Mouse (Mus musculus) T-cell, adult 66 days (primary cell): ENCODE data around the gene Trcg1. TPM values are rescaled to one million over a fixed set of nuclear protein-coding genes. Genes with fewer than 3 reads are reported as not detected.

Experiments used
- total RNA-seq, 2 experiments: library from RNA; stranded (reverse); gene quantifications; 3 replicates in 1 of 2; 4 replicates in 1 of 2; pipeline ENCODE4 v1.2.4; 2023

Trcg1 gene
- not detected for total RNA-seq

DNA sequence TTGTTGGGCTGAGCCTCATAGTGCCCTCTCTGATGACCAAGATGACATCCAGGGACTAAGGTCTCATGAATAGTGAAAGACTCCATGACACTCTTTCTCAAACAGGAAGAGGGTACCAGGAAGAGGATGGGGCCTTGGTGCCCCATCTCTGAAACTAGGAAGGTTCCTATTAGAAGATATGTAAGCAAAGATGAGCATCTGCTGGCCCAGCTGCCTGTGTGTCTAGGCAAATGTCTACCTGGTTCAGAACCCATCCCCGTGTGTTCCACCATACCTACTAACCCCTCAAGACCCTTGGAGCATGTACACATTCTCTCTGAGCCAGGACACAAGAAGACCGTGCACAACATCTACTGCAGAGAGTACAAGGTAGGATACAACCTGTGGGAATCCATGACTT is at the start of gene Trcg1:
Trcg1 (plus strand) TSS at position 301 of the 400 bp plus-strand sequence.

DNA sequence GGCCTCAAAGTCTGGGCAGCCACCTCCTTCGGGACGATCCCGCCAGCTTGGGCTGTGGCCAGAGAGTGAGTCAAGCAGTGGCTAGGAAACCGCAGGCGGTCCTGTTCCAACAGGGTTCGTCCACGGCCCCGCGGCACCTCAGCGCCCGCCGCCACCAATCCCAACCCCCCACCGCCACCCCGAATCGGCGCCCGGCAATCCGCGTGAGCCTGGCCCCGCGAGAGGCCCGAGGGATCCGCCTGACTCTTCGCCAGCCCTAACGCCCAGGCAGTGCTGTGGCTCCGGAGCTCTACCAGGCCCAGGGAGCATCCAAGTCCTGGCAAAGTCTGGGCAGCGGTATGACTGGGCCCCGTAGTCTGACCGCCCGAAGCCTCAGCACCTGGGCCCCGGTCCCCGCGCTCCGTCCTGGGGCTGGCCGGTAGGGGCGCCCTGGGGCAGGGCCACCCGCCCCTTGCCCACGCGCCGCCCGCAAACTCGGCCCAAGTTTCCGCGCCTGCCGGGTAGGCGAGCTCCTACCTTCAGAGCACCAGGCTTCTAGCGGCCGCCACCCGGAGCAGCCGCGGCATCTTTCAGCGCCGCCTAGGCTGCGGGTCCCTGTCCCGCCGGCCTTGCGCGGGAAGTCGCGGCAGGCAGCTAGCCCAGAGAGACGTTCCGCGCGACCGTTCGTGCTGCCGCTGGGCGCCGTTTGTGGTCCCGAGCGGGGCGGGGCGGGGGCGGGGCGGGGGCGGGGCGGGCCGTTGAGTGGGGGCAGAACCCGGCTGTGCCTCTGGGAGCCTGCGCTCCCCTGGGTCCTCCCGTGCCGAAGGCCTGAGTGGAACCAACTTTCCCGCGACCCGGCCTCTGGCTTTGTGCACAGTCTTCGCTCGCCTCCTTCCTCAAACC is 25.8 kb downstream of the Trcg1 start, which contains the start of gene 1700017B05Rik:
1700017B05Rik (minus strand) TSS at position 700 of the 882 bp plus-strand sequence.

Other genes starting within 250 kb of the Trcg1 start
- 10 to 100 TPM; 11.5 to 15.7 TPM for gene Ptpn9, start 241.6 kb upstream of the Trcg1 start, total RNA-seq
- gene Sin3a, start 164.5 kb upstream of the Trcg1 start, total RNA-seq = 100 to 1,000 TPM in 1 of 2 experiments, 10 to 100 TPM in 1; 95.5 to 116 TPM
- 100 to 1,000 TPM; 181 to 185 TPM for gene Man2c1, start 105.9 kb upstream of the Trcg1 start, total RNA-seq
- gene Neil1, start 88.3 kb upstream of the Trcg1 start, total RNA-seq = 10 to 100 TPM; 26.2 to 29.5 TPM
- gene Commd4, start 78.2 kb upstream of the Trcg1 start, total RNA-seq = 10 to 100 TPM; 90.7 to 93.6 TPM
- 10 to 100 TPM; 67.7 to 73.0 TPM for gene 1700017B05Rik, start 26.1 kb downstream of the Trcg1 start, total RNA-seq
- 10 to 100 TPM; 54.9 to 63.1 TPM for gene Ppcdc, start 203.6 kb downstream of the Trcg1 start, total RNA-seq
- under 1 TPM in 1 of 2 experiments, not detected in 1; 0.47 TPM for gene Scamp5, start 231.5 kb downstream of the Trcg1 start, total RNA-seq